Mouse (Mus musculus) urinary bladder, adult 18-20 months (tissue): ENCODE results near the gene Clstn2.
A peak's percentile ranks its signal among the peaks of the same experiment; 100 is the strongest.

Experiments used
- DNase-seq, 2 experiments: peaks; one replicate each; pipeline ENCODE4 v3.0.0; 2022; ENCODE audit warnings: low spot score in 2 of 2, mixed read lengths in 2 of 2

The Clstn2 gene

GRCm38 (mm10) chr9:98032573-98033272 lies at the start of gene Clstn2:
Clstn2 (minus strand) TSS chr9:98033181.
- DNase-seq: peak in 1 of 2 experiments; percentile 11

DNA sequence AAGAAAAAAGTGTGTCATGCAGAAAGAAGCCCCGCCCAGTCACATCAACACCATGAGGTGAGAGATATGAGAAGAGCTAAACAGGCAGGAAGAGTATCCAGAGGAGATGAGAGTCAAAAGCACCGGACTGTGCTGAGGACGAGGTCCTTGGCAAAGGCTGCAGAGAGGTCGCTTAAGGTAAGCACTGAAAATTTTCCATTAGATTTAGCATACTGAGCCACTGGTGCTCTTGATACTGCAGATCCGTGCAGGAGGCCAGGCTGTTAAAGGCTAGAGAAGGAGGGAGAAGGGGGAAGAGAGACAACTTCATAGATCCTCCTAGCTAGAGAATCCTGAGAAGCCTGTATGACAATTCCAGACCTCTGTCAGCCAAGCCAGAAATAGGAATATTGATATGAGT lies 34.8 kb upstream of the Clstn2 start:
- DNase-seq: no peak

GRCm38 (mm10) chr9:98061646-98062045 lies 28.7 kb upstream of the Clstn2 start:
- no peak for DNase-seq

- no peak for DNase-seq
Observed at GRCm38 (mm10) chr9:98057291-98057690, 24.3 kb upstream of the Clstn2 start.

DNA sequence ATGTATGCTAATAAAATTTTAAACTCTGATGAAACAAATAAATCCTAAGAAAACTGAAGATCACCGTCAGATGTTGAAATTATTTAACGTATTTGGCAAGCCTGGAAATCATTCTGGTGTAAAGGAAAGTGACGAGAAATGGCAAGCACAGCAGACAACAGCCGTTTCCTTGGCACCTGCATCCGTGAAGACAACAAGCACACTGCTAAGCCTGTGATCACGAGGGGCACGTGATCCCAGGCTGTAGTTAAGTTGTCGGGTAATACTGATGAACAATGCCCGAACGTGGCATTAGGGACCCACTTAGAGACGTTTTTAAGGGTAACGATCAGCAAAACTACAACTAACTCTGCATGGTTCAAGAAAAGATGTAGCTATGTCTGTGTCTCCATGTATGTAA lies 18.4 kb upstream of the Clstn2 start:
- no peak for DNase-seq

DNA sequence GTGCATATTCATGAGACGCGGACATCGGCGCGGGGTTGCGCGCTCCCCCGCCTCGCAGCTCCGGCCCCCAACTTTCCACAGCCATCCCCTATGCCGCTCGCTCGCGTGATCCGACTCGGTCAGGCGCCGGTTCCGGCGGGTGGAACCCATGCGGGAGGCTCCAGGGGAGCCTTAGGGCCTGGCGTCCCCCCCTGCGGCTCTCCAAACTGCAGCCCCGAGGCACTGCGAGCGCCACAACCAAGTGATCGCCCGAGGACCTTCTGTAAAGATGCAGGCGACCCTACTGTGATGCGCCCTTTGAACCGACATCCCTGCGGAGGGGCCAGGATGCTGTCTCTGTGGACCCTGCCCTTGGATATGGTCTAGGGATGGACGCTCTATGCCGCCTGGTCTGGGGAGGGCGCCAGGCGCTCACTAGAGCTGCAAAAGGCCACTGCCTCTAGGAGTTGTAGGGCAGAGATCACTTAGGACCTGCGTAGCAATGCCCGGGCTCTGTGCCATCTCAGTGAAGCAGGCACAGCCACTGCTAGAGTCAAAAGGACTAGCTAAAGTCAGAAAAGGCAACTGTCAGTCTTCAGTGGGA lies 383 bp upstream of the Clstn2 start:
- DNase-seq: peak in 1 of 2 experiments; percentile 1

DNA sequence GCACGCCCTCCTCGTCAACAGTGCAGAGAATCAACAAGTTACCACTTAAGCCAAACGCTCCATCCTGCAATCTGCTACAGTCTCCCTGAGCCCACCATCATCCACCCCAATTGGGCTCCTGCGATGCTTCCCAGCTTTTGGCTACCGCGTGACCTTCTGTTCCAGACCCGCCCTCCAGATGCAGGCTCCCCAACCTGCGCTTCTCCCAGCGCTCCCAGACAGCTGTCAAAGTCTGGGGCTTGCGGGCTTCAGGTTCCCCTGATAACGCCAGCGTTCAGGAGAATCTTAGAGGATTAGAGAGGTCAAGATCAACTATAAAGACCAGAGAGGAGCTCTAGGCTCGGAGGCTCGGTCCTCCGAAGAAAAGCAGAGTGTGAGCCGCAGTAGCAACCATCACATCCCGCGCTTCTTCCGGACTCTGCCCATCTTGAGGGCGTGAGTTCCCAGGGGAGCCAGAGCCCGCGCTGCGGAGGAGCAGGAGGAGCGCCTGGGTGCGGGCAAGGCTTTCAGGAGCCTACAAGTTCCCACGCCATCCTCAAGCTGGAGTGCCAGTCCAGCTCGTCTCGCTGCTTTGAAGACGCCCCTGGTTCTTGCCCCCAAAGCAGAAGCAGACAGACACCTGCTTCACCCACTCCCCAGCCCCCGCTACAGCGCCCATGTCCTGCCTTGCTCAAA lies 946 bp downstream of the Clstn2 start:
- DNase-seq: no peak

DNA sequence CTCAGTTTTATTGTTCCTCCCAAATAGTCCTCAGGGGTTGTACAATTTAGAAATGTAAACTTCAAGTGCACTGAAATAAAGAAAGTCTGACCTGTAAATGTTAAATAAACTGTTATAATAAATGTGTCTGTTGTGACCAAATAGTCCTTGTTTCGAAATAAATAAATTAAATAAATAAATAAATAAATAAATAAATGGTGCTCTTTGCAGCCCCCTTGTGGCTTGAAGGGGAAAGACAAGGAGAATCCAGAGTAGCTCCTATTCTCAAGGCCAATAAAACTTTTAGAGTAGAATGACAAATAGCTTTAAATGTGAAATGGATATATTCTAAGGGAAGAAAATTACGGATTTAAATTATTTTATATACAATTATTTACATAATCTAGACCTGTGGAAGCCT lies 2.3 kb downstream of the Clstn2 start:
- DNase-seq: no peak

- no peak for DNase-seq
Observed at GRCm38 (mm10) chr9:98025548-98025947, 7.4 kb downstream of the Clstn2 start.

DNA sequence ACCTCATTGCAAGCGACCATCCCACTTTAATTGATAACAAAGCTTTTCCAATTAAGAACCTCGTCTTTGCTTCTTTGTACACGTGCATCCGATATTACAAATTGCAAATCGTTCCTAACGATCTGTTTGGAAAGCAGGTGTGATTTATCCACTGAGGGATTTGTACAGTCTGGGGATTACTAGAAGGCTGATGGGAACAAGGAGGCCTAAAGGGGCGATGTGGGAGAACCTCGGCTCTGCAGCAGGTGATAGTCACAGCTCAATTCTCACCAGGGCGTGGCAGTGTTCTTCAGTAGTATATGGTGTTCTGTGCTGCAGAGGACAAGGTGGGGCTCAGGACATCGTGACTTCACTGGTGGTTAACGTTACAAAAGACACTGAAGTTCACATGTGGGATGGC lies 9.9 kb downstream of the Clstn2 start:
- no peak for DNase-seq

- no peak for DNase-seq
Observed at GRCm38 (mm10) chr9:98019876-98020275, 13.1 kb downstream of the Clstn2 start.

GRCm38 (mm10) chr9:98018687-98019086 lies 14.3 kb downstream of the Clstn2 start:
- DNase-seq: no peak

DNA sequence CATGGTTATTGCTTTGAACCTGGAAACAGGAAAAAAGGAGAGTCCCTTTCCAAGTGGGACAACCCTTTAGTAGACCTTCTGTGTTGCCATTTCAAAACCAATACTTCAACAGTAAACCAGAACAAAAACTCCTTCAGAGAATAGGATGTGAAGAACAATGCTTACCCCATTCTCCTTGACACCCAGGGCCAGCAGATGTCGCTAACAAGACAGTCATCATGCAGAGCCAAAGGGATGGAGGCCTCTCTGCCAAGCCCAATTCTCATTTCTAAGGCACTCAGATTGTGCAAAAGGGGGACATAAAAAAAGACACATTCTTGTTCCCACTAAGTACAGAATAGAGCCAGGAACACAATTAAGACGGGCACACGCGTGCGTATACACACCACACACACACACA lies 16.4 kb downstream of the Clstn2 start:
- DNase-seq: no peak

- no peak for DNase-seq
Observed at GRCm38 (mm10) chr9:97996349-97996748, 36.6 kb downstream of the Clstn2 start.

GRCm38 (mm10) chr9:97995723-97996122 lies 37.3 kb downstream of the Clstn2 start:
- no peak for DNase-seq

- DNase-seq: no peak
Observed at GRCm38 (mm10) chr9:97992131-97992530, 40.9 kb downstream of the Clstn2 start.

GRCm38 (mm10) chr9:97977339-97977738 lies 55.6 kb downstream of the Clstn2 start:
- no peak for DNase-seq

DNA sequence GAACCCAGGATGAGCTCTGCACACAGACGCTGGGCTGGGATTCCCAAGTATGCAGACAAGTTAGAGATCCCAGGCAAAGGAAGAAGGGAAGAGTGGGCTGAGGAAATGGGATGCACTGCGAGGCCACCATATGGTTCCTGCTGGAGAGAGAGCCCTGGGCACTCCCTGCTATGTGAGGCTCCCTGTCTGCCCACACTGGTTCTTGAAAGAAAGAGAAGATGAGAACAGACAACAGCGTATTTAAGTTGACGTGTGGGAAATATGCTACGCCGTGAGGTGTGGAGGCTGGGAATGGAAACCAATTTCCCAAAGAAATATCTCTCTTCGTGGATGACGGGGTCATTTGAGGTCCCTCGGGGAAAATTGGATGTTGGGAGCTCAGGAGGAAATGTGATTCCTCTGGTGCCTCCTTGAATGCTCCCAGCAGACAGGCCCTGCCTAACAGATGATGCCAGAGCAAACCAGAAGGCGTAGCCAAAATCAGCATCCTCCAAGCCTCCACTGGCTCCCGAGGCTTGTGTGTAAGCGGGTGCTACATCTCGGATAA lies 58.1 kb downstream of the Clstn2 start:
- no peak for DNase-seq

DNA sequence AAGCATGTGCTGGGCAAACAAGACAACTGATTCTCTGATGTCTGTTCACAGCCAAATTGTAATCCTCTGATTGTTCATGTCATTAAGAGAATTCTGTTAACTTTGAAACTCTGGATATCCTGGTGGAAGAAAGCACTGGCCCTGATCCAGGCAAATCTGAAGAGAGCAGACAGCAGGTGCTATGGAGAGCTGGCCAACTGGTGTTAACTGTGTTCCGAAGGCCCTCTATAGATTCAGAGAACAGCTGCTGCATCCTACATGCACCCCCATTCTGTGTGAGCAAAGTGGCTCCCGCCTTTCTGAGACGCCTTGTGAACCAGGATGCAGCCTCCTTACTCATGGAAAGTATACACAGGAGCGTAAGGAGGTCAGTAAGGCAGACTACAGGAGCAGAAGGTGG lies 66.3 kb downstream of the Clstn2 start:
- no peak for DNase-seq

DNA sequence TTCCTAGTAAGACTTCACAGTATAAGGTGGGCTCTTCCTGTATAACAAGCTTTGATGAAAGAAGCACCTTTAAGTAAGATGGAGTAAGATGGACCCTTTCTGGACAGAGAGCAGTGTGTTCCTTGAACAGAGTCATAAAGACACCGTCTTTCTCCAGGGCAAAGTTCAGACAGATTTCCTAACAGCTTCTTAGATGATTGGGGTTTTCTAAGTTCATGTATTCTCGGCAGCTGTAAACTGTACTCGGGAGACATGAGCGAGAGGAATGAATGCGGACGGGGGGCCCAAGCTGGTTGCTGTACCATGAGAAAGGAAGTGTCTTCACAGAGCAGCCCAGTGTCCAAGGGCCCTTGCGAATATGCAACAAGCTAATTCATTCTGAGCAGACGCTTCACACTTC lies 75.5 kb downstream of the Clstn2 start:
- DNase-seq: no peak

DNA sequence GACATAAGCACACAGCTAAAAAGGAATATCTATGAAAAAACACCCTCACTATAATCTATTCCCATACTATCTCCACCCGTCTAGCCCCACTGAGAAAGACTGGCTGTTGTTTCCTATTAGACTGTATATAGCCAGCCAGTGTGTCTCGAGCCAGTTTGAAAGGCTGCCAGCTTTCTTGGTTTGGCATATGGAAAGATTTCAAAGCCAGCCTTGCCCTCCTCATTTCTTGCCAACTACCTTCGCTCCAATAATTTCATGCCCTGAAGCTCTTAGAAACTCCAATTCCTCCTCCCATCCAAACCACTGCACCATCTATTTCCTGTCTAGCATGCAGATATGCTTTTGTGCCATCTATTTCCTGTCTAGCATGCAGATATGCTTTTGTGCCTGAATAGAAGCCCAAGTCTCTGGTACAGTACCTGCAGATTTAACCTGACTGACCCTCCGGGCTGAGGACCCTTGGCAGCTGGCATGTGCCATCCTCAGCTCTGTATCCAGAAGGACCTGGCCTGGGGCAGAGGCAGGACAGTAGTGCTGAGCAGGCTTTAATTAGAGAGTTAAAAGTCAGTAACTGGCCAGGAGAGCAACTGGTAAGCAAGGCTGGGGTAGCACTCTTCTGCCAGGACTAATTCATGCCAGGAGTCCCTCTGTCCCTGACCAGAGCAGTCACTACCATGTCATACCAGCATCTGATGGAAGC lies 76.4 kb downstream of the Clstn2 start:
- no peak for DNase-seq

GRCm38 (mm10) chr9:97953746-97954359 lies 79.1 kb downstream of the Clstn2 start:
- DNase-seq: no peak
